Mouse (Mus musculus): ENCODE results near the gene Cst11.

DNA sequence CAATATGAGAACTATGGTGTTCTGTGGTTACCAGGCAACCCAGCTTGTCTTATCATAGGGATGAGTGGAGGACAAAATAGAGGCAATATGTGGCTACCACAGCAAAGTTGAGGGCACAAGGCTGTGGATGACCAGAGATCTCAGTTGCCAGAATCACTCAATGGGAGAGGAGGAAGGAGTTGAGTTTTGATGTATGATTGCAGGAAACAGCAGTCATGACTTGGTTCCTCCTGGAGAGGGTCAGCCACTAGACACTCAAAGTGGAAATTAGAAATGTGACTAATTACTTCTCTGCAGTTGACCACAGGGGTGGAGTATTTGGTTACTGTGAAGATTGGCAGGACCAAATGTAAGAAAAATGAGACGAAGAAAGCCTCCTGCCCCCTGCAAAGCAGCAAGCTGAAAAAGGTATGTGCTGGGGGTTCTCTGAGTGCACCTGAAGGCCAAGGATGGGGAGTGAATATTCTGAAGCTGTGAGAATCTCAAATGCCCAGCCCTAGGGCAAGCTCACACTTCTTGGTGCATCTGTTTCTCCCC, 16.9 kb downstream of the Cst11 start:
- TF ChIP-seq CTCF (IDR thresholded peaks at IDR 0.05; ENCODE audit: low read depth, low read length) (no peak), GATA1 (IDR thresholded peaks at IDR 0.05; ENCODE audit: borderline replicate concordance, low read length) (no peak), POLR2AphosphoS5 (IDR thresholded peaks at IDR 0.05; ENCODE audit: insufficient replicate concordance, low read depth, low read length) (no peak)

Data from G1E (cell line).